Comparison of ENCODE assay signal across 15 mouse cellular contexts in the genomic region with DNA sequence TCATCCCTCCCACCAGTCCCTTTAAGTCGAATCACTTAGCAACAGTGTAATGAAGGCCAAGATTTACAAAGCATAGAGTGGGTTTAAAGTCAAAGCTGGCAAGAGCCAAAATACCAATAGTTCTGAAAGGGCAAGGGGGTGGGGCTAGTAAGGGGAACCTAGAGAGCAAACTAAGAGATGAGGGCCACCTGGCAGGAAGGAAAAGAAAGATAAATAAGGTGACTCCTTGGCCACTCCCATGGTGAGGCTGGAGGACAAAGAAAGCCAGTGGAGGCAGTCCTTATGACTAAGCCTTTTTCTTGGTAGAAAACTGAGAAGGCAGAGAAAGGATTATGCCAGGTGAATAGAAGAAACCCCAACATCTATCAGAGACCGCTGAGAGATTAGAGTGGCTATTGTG. TPM values are rescaled to one million over a fixed set of nuclear protein-coding genes. Genes with fewer than 3 reads are reported as not detected.
DNase-seq lines count a peak whose midpoint lies in the region; ATAC-seq and TF ChIP-seq lines count a peak whose summit lies in the region.
"Had no signal": no experiment of that assay in that cellular context is flagged by ENCODE, and none has a peak within 500 bp of the region (broad histone marks: within the 10 kb centered on the region; RNA-seq: fewer than 3 reads in every experiment).

No protein-coding gene starts in this region.

- TF ChIP-seq CTCF in kidney, adult 2 months (conservative IDR thresholded peaks at IDR 0.05; ENCODE audit: insufficient read depth, insufficient read length, low read depth, low read length) = no peak

- 67% methylated on average over 2 of the region's 2 CpGs for WGBS in hindbrain, embryonic 14.5 days
- 76% methylated on average over 2 of the region's 2 CpGs for WGBS in kidney, adult 2 months

- H3K27ac ChIP-seq in hindbrain, embryonic 14.5 days = no peak overlapping the region
- no peak overlapping the region for H3K27ac ChIP-seq in kidney, adult 2 months (ENCODE audit: insufficient read depth, low read depth, low read length)
- H3K27ac ChIP-seq: embryonic facial prominence, embryonic 13.5 days; limb, embryonic 12.5 days; liver, embryonic 14.5 days; midbrain, embryonic 15.5 days had no signal

- H3K4me2 ChIP-seq in hindbrain, embryonic 14.5 days (replicated peaks) = no peak overlapping the region
- H3K4me2 ChIP-seq: embryonic facial prominence, embryonic 13.5 days; limb, embryonic 12.5 days; midbrain, embryonic 15.5 days had no signal

- peak; percentile 25 for DNase-seq in thymus, postnatal 14 days
- DNase-seq in thymus, postnatal 25 days = no peak
- DNase-seq in R1 (ENCODE audit: low read depth, low spot score) = peak; percentile 28
- DNase-seq in lung, postnatal 25 days (ENCODE audit: low spot score) = peak; percentile 62
- DNase-seq in hindbrain, embryonic 14.5 days (ENCODE audit: low spot score) = no peak
- no peak for DNase-seq in kidney, adult 2 months
- DNase-seq: adrenal gland, postnatal 14 days; cerebellum, adult 11-12 months; forebrain, postnatal 0 days had no signal

- no peak overlapping the region for H3K9ac ChIP-seq in hindbrain, embryonic 14.5 days
- H3K9ac ChIP-seq: embryonic facial prominence, embryonic 13.5 days; forebrain, postnatal 0 days; limb, embryonic 12.5 days; liver, embryonic 14.5 days; midbrain, embryonic 15.5 days had no signal

- TF ChIP-seq POLR2A in kidney, adult 2 months (IDR thresholded peaks at IDR 0.05; ENCODE audit: low read depth, low read length) = no peak

- H3K4me1 ChIP-seq in hindbrain, embryonic 14.5 days (replicated peaks; ENCODE audit: control insufficient read depth, insufficient read depth, low read length) = no peaks in the 10 kb centered on the region
- H3K4me1 ChIP-seq in kidney, adult 2 months (ENCODE audit: control insufficient read depth, insufficient read depth, low read length) = peaks cover 14% of the 10 kb centered on the region
- H3K4me1 ChIP-seq: embryonic facial prominence, embryonic 13.5 days; limb, embryonic 12.5 days; midbrain, embryonic 15.5 days had no signal

- H3K27me3 ChIP-seq in hindbrain, embryonic 14.5 days (ENCODE audit: control insufficient read depth, insufficient read depth, low read length) = no peaks in the 10 kb centered on the region
- H3K27me3 ChIP-seq in kidney, adult 2 months (replicated peaks; ENCODE audit: control insufficient read depth, insufficient read depth, low read length) = no peaks in the 10 kb centered on the region
- H3K27me3 ChIP-seq: embryonic facial prominence, embryonic 13.5 days; limb, embryonic 12.5 days; midbrain, embryonic 15.5 days had no signal

- H3K36me3 ChIP-seq in hindbrain, embryonic 14.5 days (replicated peaks; ENCODE audit: control insufficient read depth, insufficient read depth) = no peaks in the 10 kb centered on the region
- H3K36me3 ChIP-seq in kidney, adult 2 months (ENCODE audit: control insufficient read depth, insufficient read depth, low read length) = no peaks in the 10 kb centered on the region
- H3K36me3 ChIP-seq: embryonic facial prominence, embryonic 13.5 days; limb, embryonic 12.5 days; midbrain, embryonic 15.5 days had no signal

- ATAC-seq in hindbrain, embryonic 14.5 days (ENCODE audit: low FRiP score) = no peak
- ATAC-seq in monocyte, adult 5-6 weeks (replicated peaks; ENCODE audit: insufficient number of reproducible peaks, low FRiP score, low TSS enrichment, poor library complexity, severe bottlenecking) = no peak
- ATAC-seq: activated CD4-positive, CD25-positive, alpha-beta regulatory T cell, adult 4 months; forebrain, postnatal 0 days; midbrain, embryonic 15.5 days had no signal

- H3K9me3 ChIP-seq in hindbrain, embryonic 14.5 days (ENCODE audit: control insufficient read depth, low read length) = peaks cover 8% of the 10 kb centered on the region; the same call in 1 of the 2 replicates
- H3K9me3 ChIP-seq: limb, embryonic 12.5 days; midbrain, embryonic 15.5 days had no signal

- H3K4me3 ChIP-seq in hindbrain, embryonic 14.5 days (replicated peaks; ENCODE audit: low read length) = no peak overlapping the region
- no peak overlapping the region for H3K4me3 ChIP-seq in kidney, adult 2 months (ENCODE audit: insufficient read depth, low read depth, low read length)
- H3K4me3 ChIP-seq: embryonic facial prominence, embryonic 13.5 days; limb, embryonic 12.5 days; midbrain, embryonic 15.5 days had no signal

RNA-seq across cellular contexts. Expression of gene Fut8, which starts 42.9 kb away (rescaled TPM):
- 62.2 and 74.7 TPM in 2 replicates for polyA plus RNA-seq in hindbrain, embryonic 14.5 days (2014; fragmentation: Nextera tagmentation; extraction: Ambion mirVana)
- polyA plus RNA-seq in kidney, adult 2 months (2012; rRNA removed) = 15.9 and 21.3 TPM in 2 replicates
- 41.2 to 45.0 TPM (median 43.4 TPM) in 3 replicates for total RNA-seq in monocyte, adult 5-6 weeks (2017)

Comparison
In these comparisons a context has a peak if more than half of its experiments do, and no peak if none do; other contexts are left out.
1. DNase-seq: peak in thymus, postnatal 14 days (single experiment), R1 (single experiment) and lung, postnatal 25 days (single experiment); none in thymus, postnatal 25 days (single experiment), hindbrain, embryonic 14.5 days (single experiment) and kidney, adult 2 months (single experiment).